Mouse (Mus musculus) B cell, adult 2 months (primary cell): Measurements from ENCODE around the gene Tcp11.

ENCODE experiments used
- DNase-seq, 2 experiments: peaks; one replicate each; pipeline ENCODE4 v3.0.0; 2022

Tcp11 gene

DNA sequence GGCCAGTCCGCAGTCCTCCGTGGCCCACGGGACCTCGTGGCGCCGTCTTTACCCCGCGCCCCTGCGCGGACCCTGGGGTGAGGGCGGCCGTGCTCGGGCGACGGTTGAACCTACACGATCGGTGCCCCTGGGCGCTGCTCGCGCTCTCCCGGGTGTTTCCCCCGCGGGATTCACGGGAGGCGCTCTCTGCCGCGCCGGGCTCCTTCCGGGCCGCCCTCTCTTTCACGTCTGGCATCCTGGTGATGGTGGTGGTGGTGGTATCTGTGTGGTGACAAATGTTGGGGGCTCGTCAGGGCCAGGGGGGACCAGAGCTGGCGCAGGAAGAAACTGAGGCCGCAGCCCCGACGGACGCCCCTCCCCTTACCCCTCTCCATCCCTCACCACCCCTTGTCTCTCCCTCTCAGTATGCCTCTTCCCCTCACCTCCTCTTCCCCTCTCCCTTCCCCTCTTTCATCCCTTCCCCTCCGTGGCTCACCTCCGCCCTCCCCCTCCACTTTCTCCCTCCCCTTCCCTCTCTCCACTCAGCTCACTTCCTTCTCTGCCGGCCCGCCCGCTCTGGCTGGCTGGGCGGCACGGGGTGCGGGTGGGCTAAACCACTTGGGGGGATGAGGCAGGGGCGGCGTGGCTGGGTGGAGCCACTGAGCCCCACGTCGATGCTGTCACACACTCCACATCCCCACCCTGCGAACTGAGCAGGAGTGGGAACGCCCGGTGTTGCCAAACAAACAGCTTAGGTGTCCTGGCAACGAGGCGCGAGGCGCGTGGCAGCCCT, at the start of gene Tcp11:
Gene Tcp11 (minus strand): TSS at position 595 of the 772 bp plus-strand sequence.
- peak; percentile 84 to 88 for DNase-seq

DNA sequence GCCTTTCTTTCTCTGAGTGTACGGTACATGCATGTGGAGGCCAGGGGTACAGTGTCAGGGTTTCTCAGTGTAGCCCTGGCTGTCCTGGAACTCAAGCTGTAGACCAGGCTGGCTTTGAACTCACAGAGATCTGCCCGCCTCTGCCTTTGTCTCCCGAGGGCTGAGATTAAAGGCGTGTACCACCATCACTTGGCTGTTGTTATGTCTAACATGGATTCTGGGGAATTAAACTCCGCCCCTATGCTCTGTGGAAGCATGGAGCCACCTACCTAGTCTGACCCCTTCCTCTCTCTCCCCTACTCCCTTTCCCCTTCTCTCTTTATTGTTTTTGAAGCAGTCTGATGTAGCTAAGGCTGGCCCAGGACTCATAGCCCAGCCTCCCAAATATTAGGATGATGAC, 49.4 kb upstream of the Tcp11 start:
- DNase-seq = no peak

DNA sequence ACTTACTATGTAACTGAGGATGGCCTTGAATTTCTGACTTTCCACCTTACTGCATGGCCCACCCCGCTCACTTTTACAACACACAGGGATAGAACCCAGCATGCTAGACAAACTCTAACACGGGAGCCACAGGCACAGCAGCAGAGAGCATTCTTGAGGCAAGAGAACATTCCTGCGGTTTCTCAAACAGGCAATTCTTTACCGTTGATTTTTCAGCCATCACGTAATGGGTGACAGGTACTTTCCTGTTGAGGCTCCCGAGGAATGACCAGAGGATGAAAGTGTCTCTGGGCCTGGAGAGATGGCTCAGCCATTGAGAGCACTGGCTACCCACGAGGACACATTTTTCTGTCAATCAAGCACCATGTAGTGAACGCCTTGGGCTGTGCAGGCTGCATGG, 43.9 kb upstream of the Tcp11 start:
- DNase-seq = no peak

DNA sequence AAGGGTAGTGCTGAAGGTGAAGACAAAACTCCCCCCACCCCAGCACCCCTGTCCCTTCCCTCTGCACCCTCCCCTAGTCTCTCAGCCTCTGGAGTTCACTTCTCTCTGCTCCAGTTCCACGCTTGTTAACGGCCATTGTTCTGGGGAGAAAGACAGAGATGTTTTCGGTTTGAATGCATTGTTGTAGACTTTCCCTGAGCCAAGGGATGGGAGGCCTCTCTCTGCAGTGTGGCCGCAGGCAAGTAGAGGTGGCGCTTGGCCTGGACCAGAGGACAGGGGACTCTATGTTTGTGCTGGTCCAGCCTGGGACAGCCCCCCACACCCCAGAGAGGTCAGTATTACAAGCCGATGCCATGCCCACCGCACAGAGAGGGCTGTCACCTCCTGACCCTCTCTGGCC, 43.2 kb upstream of the Tcp11 start:
- no peak for DNase-seq

DNA sequence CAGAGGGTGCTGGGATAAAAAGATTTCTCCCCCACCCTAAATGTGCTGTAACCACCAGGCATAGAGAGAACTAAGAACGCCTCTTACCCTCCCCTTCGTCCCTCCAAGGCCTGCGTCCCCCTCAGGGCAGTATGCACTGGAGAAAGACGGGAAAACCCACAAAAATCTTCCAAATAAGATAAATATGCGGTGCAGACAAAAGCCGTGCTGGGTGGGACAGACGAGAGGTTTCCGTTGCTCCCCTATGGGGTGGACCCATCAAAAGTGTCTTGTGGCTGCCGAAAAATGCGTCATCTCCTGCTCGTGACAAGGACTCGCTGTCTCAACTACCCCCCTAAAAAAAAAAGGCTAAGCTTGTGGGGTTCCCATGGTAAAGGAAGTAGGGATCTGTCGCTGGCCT, 42.5 kb upstream of the Tcp11 start:
- DNase-seq = no peak

DNA sequence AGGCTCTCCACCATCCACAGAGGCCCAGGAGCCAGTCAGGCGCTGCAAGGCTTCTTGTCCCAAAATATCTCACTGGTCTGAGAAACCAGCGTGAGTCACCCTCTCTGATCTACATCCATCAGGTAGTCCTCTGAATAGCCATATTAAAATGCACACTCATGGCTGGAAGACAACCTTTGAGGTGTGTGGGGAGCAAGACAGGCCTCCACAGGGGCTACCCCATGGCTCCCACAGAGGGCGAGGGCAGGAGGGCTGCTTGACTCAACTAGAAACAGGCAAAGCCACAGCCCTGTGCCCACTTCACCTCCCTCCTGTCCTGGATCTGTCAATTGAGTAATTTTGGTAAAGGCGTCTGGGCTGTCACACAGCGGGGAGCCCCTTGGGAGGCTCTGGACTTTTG, 40.0 kb upstream of the Tcp11 start:
- DNase-seq = no peak

DNA sequence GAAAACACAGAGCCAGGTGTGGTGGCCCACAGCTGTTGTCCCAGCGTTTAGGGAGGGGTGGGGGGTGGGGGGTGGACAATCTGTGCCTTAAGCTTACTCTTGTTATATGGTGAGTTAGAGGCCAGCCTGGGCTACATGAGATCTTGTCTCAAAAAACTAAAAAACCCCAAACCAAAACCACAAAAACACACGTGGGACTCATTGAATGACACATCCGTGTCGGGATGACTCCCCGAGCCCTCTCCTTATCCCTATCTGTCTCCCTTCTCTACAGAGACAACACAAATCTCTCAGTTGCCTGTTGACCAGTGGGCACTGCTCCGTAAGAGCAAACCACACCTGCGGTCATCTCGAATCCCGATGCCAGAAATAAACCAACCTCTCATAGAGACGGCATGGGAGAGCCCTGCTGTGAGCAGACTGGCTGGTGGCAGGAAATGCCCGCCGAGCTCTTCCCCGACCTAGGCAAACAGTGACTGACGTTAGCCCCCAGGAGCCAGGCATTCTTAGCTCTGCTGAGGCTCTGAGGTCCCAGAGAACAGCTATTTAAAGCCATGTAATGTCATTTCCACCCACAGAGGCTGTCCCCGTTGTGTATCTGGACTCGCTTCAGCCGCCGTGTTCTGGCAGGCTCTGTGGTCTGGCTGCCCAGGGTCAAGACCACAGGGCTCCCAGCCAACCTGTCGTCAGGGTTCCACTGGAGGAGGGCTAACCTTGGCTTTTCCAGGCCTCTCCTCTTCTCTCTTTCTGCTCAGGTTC, 37.2 kb upstream of the Tcp11 start:
- DNase-seq = no peak

DNA sequence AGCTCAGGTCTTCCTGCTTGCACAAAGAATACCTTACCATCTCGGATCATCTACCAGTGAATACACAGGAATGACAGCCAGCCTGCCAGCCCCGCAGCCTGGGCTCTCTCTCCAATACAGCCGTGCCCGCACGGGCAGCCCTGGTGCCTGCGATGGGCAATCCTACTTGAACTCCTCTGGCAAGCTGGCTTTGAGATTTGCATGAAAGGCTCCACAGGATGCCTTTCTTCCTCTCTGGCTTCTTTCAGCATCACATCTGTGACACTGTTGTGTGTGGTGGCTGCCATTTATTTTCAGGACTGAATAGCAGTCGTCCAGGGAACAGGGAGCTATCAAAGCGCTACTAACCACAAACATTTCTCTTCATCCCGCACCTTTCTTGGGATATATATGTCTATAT, 35.9 kb upstream of the Tcp11 start:
- no peak for DNase-seq

DNA sequence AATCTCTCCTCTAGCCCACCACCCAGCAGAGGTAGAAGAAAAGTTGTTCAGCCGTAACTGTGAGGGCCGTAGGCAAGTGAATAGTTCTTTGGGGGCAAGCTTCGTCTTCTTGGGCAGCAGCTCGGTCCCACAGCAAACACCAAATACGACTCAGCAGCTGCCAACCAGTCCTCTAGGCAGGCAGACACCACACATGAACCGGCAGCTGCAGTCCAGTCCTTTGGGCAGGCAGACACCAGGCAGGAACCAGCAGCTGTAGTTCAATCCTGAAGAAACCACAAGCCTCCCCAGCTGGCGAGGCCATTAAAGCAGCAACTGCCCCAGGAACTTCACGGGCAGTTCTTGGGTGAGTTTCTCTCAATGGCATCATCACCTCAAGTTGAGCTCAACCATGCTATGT, 31.8 kb upstream of the Tcp11 start:
- DNase-seq = no peak

DNA sequence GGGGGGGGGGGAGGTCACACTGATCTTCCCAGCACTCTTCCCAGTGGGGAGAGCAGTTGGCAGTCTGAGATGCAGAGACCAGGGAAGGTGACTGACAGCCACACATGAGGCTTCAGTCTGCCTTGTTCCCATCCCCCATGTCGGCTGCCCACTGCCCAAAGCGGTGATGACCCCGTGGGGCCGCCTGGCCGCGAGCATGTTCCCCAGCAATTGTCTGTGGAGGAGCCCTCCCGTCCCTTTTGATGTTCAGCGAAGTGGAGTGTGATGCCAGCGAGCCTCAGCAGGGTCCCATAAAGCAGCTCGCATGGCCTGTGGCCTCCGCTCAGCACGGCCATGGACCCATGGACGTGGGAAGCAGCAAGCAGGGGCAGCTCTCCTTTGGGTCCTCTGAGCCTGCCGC, 26.8 kb upstream of the Tcp11 start:
- DNase-seq = no peak

DNA sequence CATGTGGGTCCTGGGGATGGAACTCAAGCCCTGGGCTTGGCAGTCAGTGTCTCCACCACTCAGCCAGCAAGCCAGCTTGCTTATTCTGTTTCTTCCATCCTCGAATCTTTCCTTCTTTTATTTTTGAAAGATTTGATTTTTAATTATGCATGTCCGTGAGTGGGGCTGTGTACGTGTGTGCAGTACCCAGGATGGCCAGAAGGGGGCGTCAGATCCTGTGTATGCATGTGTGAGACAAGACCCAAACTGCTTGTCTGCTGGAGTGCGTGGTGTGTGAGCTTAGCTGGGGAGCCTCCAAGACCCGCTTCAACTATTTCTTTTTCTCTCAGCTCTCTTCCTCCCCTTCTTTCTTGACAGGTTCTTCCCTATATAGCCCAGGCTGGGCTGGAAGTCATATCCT, 25.9 kb upstream of the Tcp11 start:
- peak; percentile 31 to 34 for DNase-seq

DNA sequence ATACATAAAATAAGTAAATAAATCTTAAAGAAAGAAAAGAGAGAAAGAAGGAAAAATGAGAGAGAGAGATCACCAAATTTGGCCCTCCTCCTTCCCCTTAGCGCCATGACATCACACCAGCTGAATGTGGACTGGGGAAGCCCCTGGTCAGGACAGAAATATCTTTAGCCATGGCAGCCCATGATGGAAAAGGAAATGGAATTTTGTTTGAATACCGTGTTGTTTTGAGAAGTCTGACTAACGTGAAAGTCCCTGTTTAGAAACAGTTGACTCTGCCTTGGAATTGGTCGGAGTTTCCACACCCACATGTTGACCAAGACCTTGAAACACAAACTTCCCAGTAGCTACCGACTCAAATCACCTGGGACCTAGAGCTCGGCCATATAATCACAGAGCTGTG, 24.0 kb upstream of the Tcp11 start:
- no peak for DNase-seq

DNA sequence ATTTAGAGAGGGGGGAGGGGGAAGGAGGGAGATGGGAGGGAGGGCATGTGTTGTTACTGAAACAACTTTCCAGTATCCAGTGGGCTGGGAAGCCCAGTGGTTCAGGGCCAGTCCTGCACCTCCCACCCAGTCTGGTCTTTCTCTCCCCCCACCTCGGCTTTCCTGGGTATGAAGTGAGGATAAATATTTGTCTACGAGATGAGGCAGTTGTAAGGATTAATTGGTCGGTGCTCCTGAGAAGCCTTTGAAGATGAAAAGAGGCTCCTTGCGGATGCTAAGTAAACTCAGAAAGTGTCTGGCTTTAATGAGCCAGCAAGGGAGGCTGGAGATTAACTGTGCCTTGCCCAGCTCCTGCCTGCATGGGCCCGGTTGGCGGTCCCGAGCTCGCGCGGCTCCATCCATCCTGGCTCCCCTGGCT, 21.5 kb upstream of the Tcp11 start:
- DNase-seq = no peak

DNA sequence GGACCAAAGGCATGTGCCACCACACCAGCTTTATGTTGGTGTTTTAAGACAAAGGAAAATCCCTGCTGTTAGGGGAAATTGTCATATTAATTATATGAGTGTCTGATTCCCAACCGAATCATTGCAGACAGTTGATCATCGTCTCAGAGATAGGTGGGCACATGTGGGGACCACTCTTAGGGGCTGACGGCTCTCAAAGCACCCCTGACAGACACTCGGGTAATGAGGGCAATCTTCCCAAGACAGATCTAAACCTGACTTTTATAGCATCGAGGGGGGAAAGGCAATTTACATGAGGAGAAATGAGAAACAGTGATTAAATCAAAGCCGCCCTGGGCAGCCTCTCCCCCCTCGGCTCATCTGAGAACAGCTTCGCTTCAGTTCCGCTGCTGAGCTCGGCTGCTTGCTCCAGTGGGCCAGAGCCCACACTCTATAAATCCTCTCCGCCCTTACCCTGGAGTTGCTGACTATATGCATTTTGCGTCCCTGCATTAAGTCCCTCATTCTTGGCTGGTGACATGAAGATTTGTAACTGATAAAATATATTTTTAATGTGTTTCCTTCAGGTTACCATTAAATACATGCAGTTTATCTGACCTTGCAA, 20.9 kb upstream of the Tcp11 start:
- DNase-seq = no peak

DNA sequence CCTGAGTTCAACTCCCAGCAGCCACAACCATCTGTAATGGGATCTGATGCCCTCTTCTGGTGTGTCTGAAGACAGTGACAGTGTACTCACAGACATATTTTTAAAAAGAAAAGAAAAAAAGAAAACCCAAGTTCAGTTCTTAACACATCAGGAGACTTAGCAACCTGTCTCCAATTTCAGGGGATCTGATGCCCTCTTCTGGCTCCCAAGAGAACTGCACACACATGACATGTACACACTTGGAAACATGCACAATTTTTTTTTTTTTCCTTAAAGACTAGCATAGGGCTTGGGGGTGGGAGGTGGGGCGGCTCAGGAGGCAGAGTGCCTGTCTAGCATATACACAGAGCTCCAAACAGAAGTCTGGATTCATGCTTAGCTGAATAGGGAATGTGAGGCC, 20.2 kb upstream of the Tcp11 start:
- peak in 1 of 2 experiments; percentile 19 for DNase-seq

DNA sequence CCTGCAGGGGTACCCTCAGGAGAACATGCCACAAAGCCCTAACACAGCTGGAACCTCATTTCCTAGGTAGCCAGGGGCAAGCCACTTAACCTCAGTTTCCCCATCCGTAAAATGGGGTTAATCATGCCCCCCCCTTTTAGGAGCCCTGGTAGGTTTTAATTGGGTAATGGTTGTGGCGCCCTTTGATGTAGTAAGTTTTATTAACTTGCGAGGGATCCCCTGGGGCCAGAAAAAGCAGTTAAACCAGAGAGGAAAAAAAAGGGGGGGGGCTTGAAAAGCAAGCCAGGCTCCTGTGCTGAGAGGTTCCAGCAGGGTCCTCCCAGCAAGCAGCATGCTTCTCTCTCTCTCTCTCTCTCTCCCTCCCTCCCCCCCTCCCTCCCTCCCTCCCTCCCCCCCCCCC, 18.6 kb upstream of the Tcp11 start:
- DNase-seq = no peak

DNA sequence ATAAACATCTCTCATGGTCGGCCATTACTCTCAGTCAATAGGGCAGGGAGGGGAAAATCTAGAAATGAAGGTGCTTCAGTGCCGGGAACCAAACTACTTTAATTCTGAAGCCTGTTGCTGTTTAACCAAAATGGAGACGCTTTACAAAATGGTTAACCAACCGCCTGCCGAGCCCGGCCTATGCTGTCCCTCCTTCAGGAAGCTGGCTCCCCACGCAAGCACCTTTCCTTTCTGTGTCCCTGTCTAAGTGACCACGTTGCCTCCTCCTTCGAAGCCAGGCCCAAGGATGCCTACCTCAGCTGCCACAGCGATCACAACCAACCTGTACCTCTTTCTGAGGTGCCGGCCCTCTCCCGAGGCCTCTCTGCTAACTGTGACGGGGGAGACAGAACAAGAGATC, 16.9 kb upstream of the Tcp11 start:
- no peak for DNase-seq

DNA sequence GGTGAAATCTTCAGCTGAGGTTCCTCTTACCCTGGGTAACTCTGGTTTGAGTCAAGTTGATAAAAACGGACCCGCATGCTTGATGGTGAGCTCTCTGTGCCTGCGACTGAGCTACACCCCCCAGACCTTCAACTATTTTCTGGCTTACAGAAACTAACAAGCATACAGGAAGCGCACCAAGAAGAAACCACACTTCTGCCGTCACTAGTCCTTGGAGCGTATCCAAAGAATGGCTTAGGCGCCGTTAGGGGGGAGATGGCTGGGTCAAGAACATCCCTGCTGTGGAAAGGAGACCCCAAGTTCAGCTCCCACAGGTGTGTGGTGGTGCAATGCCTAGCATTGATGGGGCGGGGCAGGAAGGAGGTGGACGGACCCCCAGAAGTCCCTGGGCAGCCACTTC, 16.0 kb upstream of the Tcp11 start:
- DNase-seq = peak in 1 of 2 experiments; percentile 12

DNA sequence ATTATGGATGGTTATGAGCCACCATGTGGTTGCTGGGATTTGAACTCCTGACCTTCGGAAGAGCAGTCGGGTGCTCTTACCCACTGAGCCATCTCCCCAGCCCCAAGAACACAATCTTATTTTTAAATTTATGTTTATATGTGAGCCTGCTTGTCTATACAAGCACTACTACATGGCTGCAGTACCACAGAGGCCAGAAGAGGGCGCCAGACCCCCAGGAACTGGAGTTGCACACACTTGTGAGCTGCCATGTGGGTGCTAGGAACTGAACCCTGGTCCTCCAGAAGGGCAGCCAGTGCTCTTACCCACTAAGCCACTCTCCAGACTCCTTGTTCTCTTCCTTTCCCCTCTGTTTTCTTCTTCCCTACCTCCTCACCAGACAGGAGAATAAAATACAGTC, 13.4 kb upstream of the Tcp11 start:
- peak; percentile 21 to 25 for DNase-seq

DNA sequence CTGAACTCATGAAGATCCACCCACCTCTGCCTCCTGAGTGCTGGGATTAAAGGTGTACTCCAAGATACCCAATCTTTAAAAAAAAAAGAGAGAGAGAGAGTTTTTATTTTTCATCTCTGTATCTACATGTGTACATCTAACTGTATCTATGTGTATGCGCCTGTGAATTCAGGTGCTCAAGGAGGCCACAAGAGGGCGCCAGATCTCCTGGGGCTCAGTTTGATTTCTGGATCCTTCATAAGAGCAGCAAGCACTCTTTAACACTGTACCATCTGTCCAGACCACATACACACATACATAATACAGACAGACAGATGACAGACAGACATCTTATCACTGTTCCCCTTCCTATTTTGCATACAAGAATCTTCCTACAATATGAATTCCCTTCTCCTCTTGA, 11.9 kb upstream of the Tcp11 start:
- DNase-seq = no peak

DNA sequence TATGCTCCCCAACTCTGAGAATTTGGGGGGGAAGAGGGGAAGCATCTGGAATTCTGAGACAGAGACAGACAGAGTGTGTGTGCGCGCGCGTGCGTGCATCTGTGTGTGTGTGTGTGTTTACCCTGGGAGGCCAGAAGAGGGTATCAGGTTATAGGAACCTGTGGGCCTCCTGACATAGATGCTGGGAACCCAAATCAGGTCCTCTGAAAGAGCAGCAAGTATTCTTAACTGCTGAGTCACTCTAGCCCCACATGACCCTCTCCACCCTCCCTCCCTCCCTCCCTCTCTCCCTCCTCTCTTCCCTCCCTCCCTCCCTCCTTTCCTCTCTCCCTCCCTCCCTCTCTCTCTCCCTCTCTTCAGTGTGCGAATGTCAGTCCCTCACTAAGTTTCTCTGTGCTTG, 8.3 kb upstream of the Tcp11 start:
- no peak for DNase-seq

DNA sequence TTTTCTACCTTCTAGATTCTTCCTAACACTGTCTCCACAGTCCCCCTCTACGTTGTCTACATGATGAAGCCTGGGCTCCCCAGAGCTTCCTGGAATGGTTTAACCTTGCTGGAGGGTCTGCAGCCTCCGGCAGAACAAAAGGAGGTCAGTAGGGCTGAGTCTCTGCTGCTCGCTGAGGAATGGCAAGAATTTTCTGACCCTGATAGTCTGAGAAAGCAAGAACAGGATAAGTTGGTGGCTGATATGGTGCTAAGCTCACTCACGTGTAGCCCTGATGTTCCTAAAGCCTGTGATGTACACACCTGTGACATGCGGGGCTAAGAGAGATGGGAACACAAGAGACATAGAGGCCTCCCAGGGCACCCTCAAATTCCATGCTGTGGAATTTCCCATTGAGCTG, 7.0 kb upstream of the Tcp11 start:
- no peak for DNase-seq

DNA sequence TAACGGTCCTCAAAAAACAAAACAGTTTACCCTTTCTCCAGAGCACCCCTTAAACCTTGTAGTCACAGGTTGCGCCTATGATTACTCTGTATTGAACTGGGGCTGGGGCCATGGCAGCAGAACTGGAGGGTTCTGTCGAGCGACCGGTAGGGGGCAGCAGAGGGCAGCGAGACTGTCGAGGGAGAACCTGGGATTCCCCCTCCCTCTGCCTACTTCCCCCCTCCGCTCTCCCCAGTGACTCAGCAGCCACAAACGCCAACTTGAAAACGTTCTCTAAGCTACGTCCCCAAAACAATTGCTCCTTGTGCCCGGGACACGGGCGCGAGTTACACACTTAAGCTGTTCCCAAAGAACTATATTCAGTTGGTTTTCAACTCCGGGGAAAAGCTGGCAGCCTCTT, 4.5 kb upstream of the Tcp11 start:
- peak; percentile 96 to 97 for DNase-seq

DNA sequence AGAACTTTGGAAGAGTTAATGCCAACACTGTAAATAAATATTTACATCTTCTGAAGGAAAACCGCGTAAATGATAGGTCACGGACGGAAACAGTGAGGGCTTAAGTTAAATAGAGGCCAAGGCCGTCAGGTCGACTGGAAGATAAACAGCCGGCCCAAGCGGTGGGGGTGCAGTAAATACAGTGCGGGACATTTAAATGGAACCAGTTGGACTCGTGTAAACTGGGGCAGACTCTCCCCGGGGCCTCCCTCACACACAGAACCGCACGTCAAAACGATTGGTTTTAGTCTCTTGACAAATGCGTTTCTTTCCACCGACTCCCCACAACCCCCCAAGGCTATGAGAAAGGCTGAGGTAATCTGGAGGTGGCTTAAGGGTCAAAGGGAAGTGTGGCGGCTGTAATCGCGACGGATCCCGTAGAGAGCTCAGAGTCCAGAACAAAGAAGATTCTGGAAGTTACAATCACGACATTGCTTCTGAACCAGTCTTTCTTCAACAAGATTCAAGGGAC, 4.0 kb upstream of the Tcp11 start:
- no peak for DNase-seq
